8 mouse cellular contexts compared by ENCODE assay signal in genomic region chr4:21687783-21688702, GRCm38 (mm10). TPM values are rescaled to one million over a fixed set of nuclear protein-coding genes. Genes with fewer than 3 reads are reported as not detected.
DNase-seq lines count a peak whose midpoint lies in the region; ATAC-seq and TF ChIP-seq lines count a peak whose summit lies in the region.

No protein-coding gene starts in this region.

- H3K4me3 ChIP-seq in intestine, postnatal 0 days (ENCODE audit: low read depth, low read length): peak overlapping the region; percentile 62
- peak overlapping the region; percentile 51 for H3K4me3 ChIP-seq in neural tube, embryonic 13.5 days

- TF ChIP-seq CTCF in intestine, postnatal 0 days (IDR thresholded peaks at IDR 0.05; ENCODE audit: low read depth): no peak

- no peak overlapping the region for H3K9ac ChIP-seq in intestine, postnatal 0 days (ENCODE audit: low read depth, low read length)
- peak overlapping the region; percentile 70 for H3K9ac ChIP-seq in neural tube, embryonic 13.5 days

- 0 out of 2 replicates have a peak, but pooled peaks cover 5% of the 10 kb centered on the region for H3K4me1 ChIP-seq in intestine, postnatal 0 days (replicated peaks; ENCODE audit: control insufficient read depth, insufficient read depth, low read length)
- H3K4me1 ChIP-seq in neural tube, embryonic 13.5 days (replicated peaks): peaks cover 38% of the 10 kb centered on the region

- H3K36me3 ChIP-seq in intestine, postnatal 0 days (ENCODE audit: control insufficient read depth, insufficient read depth): no peaks in the 10 kb centered on the region
- no peaks in the 10 kb centered on the region for H3K36me3 ChIP-seq in neural tube, embryonic 13.5 days

- H3K27me3 ChIP-seq in intestine, postnatal 0 days (replicated peaks; ENCODE audit: control insufficient read depth, insufficient read depth, low read length): peaks cover 95% of the 10 kb centered on the region
- peaks cover 97% of the 10 kb centered on the region for H3K27me3 ChIP-seq in neural tube, embryonic 13.5 days

- H3K27ac ChIP-seq in intestine, postnatal 0 days (ENCODE audit: low read depth, low read length): no peak overlapping the region
- peak overlapping the region; percentile 88 for H3K27ac ChIP-seq in neural tube, embryonic 13.5 days (replicated peaks)

- DNase-seq in cerebellum, adult 9-10 months: no peak
- peak; percentile 10 for DNase-seq in thymus, postnatal 4 days
- no peak for DNase-seq in thymus, adult 18-20 months
- DNase-seq in spleen, postnatal 10 days (ENCODE audit: low spot score in 2 of 2): no peak

- ATAC-seq in cerebellum, adult (ENCODE audit: insufficient number of reproducible peaks, low FRiP score, low TSS enrichment): peak; percentile 20; the same call in 1 of the 2 replicates
- 0 out of 2 replicates have a peak, but pooled peaks have one; percentile 36 for ATAC-seq in intestine, postnatal 0 days
- ATAC-seq in neural tube, embryonic 13.5 days (ENCODE audit: low read depth): peak; percentile 66
- no peak; the same call in 1 of the 2 replicates for ATAC-seq in frontal cortex, adult (ENCODE audit: low TSS enrichment)

- peak overlapping the region; percentile 96 for H3K4me2 ChIP-seq in intestine, postnatal 0 days (replicated peaks; ENCODE audit: low read depth)
- H3K4me2 ChIP-seq in neural tube, embryonic 13.5 days: peak overlapping the region; percentile 90

- H3K9me3 ChIP-seq in intestine, postnatal 0 days (ENCODE audit: control insufficient read depth): no peaks in the 10 kb centered on the region
- H3K9me3 ChIP-seq in neural tube, embryonic 13.5 days: no peaks in the 10 kb centered on the region

- WGBS in intestine, postnatal 0 days: 3% methylated on average over 51 of the region's 51 CpGs
- WGBS in neural tube, embryonic 13.5 days: under 1% methylated on average over 39 of the region's 51 CpGs

RNA-seq across cellular contexts. Expression of gene Prdm13, which starts 2.3 kb away (rescaled TPM):
- not detected in 2 replicates for polyA plus RNA-seq in intestine, postnatal 0 days (2015; fragmentation: Nextera tagmentation; extraction: Ambion mirVana)
- polyA plus RNA-seq in neural tube, embryonic 13.5 days (2015; fragmentation: Nextera tagmentation; extraction: Ambion mirVana): 1.4 and 2.0 TPM in 2 replicates

RNA-seq across cellular contexts. Expression of gene Ccnc, which starts 39.5 kb away (rescaled TPM):
- 20.2 and 20.7 TPM in 2 replicates for polyA plus RNA-seq in intestine, postnatal 0 days (2015; fragmentation: Nextera tagmentation; extraction: Ambion mirVana)
- 69.8 and 72.8 TPM in 2 replicates for polyA plus RNA-seq in neural tube, embryonic 13.5 days (2015; fragmentation: Nextera tagmentation; extraction: Ambion mirVana)
